Mouse (Mus musculus): ENCODE data around the gene B3gntl1.

B3gntl1 gene

DNA sequence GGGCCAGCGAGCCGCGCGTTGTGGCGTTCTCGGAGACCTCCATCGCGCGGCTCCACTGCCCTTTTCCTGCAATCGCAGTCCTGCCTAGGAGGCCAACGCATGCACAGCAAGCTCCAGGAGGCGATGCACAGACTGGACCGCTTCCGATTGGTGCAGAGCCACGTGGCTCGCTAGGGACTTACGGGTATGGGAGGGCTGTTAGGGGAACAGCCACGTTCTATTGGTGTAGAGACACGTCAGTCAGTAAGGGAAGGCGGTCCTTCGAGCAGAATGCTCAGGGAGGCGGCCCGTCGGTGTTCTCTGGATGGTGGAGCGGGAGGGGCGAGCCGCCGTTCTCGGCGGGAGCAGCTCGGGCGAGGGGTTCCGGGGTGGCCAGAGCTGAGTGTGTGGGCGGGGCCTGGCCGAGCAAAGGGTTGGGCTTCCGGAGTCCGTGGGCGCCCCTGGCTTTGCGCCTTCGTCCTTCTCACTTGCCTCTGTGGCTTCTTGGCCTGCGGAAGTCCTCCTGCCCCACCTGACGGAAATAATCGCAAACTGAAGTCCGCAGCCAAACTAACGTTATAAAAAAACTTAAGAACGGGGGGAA is at the start of gene B3gntl1:
Gene B3gntl1, minus strand, starts transcription at position 164 of the 583 bp plus-strand sequence.
- DNase-seq, result peak; percentile 100

- no peak for DNase-seq
Observed at GRCm38 (mm10) chr11:121722434-121722833, 49.5 kb upstream of the B3gntl1 start.

- DNase-seq, result no peak
Observed at GRCm38 (mm10) chr11:121720752-121721151, 47.8 kb upstream of the B3gntl1 start.

DNA sequence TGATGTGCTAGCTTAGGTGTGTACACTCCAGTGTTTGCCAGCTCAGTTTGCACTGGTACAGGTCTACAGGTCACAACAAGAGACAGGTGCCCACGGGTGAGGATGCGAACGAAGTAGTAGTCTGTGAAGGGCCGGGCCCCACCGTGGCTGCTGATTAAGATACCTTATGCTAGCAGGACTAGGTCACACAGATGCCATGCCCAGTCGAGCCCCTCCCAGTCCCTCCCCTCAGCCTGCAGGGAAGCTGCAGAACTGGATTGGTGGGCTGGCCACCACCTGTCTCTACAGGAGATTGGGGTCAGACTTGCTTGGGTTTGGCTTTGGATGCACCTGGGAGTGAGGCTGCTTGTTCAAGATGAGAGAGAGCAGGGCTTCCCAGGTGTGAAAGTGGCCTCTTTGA is 44.8 kb upstream of the B3gntl1 start:
- no peak for DNase-seq

GRCm38 (mm10) chr11:121714745-121715485 is 42.0 kb upstream of the B3gntl1 start:
- DNase-seq, result no peak

DNA sequence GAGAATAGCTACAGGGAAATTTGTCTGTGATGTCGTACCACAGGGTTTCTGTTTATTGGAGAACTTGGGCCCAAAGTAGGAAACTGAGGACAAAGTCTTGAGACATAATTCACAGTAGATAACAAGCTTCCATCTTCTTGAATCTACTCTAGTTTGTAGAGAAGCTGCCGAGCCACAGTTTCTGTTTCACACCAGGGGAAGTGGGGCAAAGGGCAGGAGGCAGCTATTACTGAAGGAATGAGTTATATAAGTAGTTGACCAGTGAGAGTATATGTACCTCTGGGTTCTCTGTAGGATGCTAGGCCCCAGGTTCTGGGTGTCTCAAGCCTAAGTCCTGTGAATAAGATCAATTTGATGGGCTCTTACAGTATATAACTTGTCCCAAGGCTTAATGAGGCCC is 40.6 kb upstream of the B3gntl1 start:
- no peak for DNase-seq

DNA sequence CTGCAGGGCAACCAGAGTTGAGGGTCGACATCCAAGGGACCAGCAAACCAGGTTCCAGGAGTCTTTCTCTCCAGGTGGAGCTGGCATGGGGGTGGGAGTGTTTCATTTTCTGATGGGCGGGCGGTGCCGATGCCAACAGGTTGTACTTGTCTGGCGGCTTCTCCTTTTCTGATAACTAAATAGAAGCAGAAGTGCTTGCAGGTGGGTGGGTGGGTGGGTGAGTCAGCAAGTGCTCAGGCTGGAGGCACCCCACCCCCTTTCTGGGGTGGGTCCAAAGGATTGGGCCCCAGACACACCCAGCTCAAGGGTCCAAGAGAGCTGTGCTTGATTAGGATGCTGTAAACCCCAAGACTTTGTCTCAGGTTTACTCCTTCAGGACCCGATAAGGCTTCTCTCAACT is 40.0 kb upstream of the B3gntl1 start:
- no peak for DNase-seq

DNA sequence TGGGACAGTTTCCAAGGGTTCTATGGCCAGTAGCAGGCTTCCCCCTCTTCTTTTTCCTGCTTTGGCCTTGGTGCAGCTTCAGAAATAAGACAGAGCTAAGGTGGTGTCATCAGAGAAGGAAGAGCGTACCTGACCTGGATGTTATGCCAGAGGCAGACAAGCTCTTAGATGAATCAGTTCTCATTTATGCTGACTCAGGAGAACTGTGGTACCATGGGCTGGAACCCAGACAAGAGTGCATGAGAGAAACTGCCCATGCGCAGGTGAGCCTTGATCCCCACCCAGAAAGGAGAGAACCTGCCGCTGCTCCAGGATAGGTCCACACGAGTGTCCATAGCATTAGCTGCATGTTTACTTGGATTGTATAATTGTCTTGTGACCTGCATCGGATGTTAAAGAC is 37.3 kb upstream of the B3gntl1 start:
- DNase-seq, result no peak

- DNase-seq, result no peak
Observed at GRCm38 (mm10) chr11:121709278-121709677, 36.3 kb upstream of the B3gntl1 start.

- no peak for DNase-seq
Observed at GRCm38 (mm10) chr11:121706521-121707005, 33.6 kb upstream of the B3gntl1 start.

GRCm38 (mm10) chr11:121703619-121704215 is 30.8 kb upstream of the B3gntl1 start:
- peak; percentile 16 for DNase-seq

DNA sequence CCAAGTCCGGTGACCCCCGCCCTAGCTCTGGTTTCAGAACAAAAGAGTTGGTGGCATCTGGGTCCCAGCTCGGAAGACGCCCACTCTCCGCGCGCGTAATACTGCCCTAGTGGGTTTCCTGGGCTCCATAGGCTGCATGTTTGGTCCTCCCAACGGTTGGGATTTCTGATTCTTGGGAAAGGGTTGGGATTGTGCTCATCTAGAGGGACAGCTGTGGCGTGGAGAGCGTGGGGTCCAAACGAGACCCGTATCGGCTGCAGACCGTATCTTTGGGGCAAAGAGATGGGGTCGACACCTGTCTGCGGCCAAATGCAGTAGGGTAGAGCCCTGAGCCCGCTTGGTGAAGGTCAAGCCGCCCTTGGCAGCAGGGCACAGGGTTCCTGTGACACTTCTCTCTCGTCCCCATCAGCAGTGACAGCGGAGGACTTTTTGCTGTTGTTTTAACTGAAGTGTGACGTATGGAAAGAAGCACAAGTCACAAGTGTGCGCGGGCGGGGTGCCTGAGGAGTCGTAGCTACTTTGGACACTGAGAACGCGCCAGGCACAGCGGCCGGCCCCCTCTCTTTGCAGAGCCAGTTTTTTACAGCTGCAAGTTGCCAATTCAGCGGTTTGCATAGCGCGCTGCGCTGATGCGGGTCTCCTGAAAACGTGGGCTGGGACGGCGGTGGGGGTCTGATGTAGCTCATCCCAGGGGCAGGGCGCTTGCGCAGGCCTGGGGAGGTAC is 30.1 kb upstream of the B3gntl1 start:
- DNase-seq, result peak; percentile 12

- peak; percentile 69 for DNase-seq
Observed at GRCm38 (mm10) chr11:121702111-121702894, 29.4 kb upstream of the B3gntl1 start.

- no peak for DNase-seq
Observed at GRCm38 (mm10) chr11:121701244-121701643, 28.3 kb upstream of the B3gntl1 start, which contains the start of gene Metrnl. Metrnl (plus strand) TSS chr11:121701544.

- no peak for DNase-seq
Observed at GRCm38 (mm10) chr11:121698381-121698955, 25.5 kb upstream of the B3gntl1 start.

DNA sequence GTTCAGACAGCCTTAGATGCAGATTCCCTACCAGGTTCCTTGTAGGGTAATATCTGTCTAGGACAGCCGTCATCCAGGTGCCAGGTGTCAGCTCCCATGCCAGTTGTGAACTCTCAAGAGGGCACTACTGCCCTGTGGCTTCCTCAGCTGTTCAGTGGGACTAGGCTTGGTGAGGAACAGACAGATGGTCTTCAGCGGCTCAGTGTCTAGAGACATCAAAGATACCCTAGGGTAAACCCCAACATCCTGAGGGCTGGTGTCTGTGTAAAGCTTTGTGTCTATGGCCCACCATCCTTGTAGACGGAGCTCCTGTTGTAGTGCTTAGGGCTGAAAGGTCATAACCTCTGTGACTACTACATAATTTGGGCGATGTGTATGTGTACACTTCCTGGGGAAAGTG is 24.3 kb upstream of the B3gntl1 start:
- DNase-seq, result no peak

- DNase-seq, result no peak
Observed at GRCm38 (mm10) chr11:121695304-121696064, 22.5 kb upstream of the B3gntl1 start.

- no peak for DNase-seq
Observed at GRCm38 (mm10) chr11:121688024-121688423, 15.1 kb upstream of the B3gntl1 start.

GRCm38 (mm10) chr11:121686674-121687073 is 13.7 kb upstream of the B3gntl1 start:
- no peak for DNase-seq

GRCm38 (mm10) chr11:121686091-121686490 is 13.1 kb upstream of the B3gntl1 start:
- no peak for DNase-seq

DNA sequence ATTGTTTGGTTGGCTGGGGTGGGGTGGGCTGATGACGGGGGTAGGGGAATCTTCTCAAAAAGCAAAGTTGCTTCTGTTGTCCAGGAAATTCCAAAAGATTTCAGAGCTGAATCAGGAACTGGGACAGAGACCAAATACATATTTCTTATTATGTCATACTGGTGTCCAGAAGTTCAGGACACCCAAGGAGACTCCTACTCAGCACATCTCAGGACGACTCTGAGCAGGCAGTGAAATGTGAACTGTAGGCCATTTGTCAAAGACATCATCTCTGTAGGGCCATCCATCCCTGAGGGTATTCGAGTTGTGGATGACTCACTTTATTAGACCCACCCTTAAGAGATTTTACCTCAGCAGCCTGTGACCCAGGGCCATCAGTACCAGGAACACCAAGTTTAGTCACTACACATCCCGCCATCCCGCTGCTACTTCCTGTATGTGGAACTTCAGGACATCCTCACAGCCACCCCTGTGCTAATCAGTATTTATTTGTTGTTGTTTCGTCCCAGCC is 12.6 kb upstream of the B3gntl1 start:
- DNase-seq, result no peak
